Mouse (Mus musculus): ENCODE data around the gene Emc6. TPM values are rescaled to one million over a fixed set of nuclear protein-coding genes. Genes with fewer than 3 reads are reported as not detected.

The Emc6 gene
- polyA plus RNA-seq, 1 experiment from 2014 or later: 145 TPM

GRCm38 (mm10) chr11:73187231-73187630 is 10.4 kb upstream of the Emc6 start:
- Histone ChIP-seq H3K9ac (ENCODE audit: low read depth, low read length) (no peak overlapping the region), H3K36me3 (ENCODE audit: control insufficient read depth, insufficient read depth, low read length) (peaks cover 18% of the 10 kb centered on the region; the same call in 1 of the 2 replicates), H3K4me3 (ENCODE audit: low read length) (no peak overlapping the region), H3K27ac (ENCODE audit: low read depth, low read length) (no peak overlapping the region), H3K4me2 (ENCODE audit: low read length) (no peak overlapping the region), H3K9me3 (ENCODE audit: control insufficient read depth, low read length) (no peaks in the 10 kb centered on the region), H3K27me3 (replicated peaks; ENCODE audit: control insufficient read depth, insufficient read depth, low read length) (no peaks in the 10 kb centered on the region), H3K4me1 (ENCODE audit: control insufficient read depth, insufficient read depth, low read depth, low read length) (no peaks in the 10 kb centered on the region)
- no peak for ATAC-seq
- WGBS: 95% methylated on average over 6 of the region's 6 CpGs

- WGBS: 93% methylated on average over 10 of the region's 10 CpGs
- Histone ChIP-seq H3K27me3 (replicated peaks; ENCODE audit: control insufficient read depth, insufficient read depth, low read length) (no peaks in the 10 kb centered on the region), H3K36me3 (ENCODE audit: control insufficient read depth, insufficient read depth, low read length) (peaks cover 14% of the 10 kb centered on the region; the same call in 1 of the 2 replicates), H3K9ac (ENCODE audit: low read depth, low read length) (no peak overlapping the region), H3K9me3 (ENCODE audit: control insufficient read depth, low read length) (no peaks in the 10 kb centered on the region), H3K4me2 (ENCODE audit: low read length) (no peak overlapping the region), H3K4me1 (ENCODE audit: control insufficient read depth, insufficient read depth, low read depth, low read length) (no peaks in the 10 kb centered on the region), H3K27ac (ENCODE audit: low read depth, low read length) (no peak overlapping the region), H3K4me3 (ENCODE audit: low read length) (no peak overlapping the region)
- ATAC-seq: no peak
Measured at GRCm38 (mm10) chr11:73185872-73186615, 9.2 kb upstream of the Emc6 start.

GRCm38 (mm10) chr11:73177895-73178294 is 1.1 kb upstream of the Emc6 start:
- peaks cover 24% of the 10 kb centered on the region for H3K4me1 ChIP-seq (ENCODE audit: control insufficient read depth, insufficient read depth, low read depth, low read length)
- no peaks in the 10 kb centered on the region for H3K27me3 ChIP-seq (replicated peaks; ENCODE audit: control insufficient read depth, insufficient read depth, low read length)
- H3K9me3 ChIP-seq (ENCODE audit: control insufficient read depth, low read length): no peaks in the 10 kb centered on the region
- no peak for ATAC-seq
- peak overlapping the region; percentile 75 for H3K4me2 ChIP-seq (ENCODE audit: low read length)
- H3K27ac ChIP-seq (ENCODE audit: low read depth, low read length): peak overlapping the region; percentile 85
- peaks cover 6% of the 10 kb centered on the region; the same call in 1 of the 2 replicates for H3K36me3 ChIP-seq (ENCODE audit: control insufficient read depth, insufficient read depth, low read length)
- WGBS: 4% methylated on average over 2 of the region's 2 CpGs
- peak overlapping the region; percentile 94 for H3K4me3 ChIP-seq (ENCODE audit: low read length)
- peak overlapping the region; percentile 83 for H3K9ac ChIP-seq (ENCODE audit: low read depth, low read length)

GRCm38 (mm10) chr11:73177509-73177875 is 655 bp upstream of the Emc6 start:
- Histone ChIP-seq H3K9ac (ENCODE audit: low read depth, low read length) (peak overlapping the region; percentile 83), H3K4me3 (ENCODE audit: low read length) (peak overlapping the region; percentile 94), H3K4me1 (ENCODE audit: control insufficient read depth, insufficient read depth, low read depth, low read length) (peaks cover 24% of the 10 kb centered on the region), H3K27ac (ENCODE audit: low read depth, low read length) (peak overlapping the region; percentile 85), H3K36me3 (ENCODE audit: control insufficient read depth, insufficient read depth, low read length) (peaks cover 6% of the 10 kb centered on the region; the same call in 1 of the 2 replicates), H3K9me3 (ENCODE audit: control insufficient read depth, low read length) (no peaks in the 10 kb centered on the region), H3K4me2 (ENCODE audit: low read length) (peak overlapping the region; percentile 75), H3K27me3 (replicated peaks; ENCODE audit: control insufficient read depth, insufficient read depth, low read length) (no peaks in the 10 kb centered on the region)
- no peak; the same call in 1 of the 2 replicates for ATAC-seq
- under 1% methylated on average over 27 of the region's 28 CpGs for WGBS

GRCm38 (mm10) chr11:73176186-73176585 is 651 bp downstream of the Emc6 start:
- Histone ChIP-seq H3K36me3 (ENCODE audit: control insufficient read depth, insufficient read depth, low read length) (peaks cover 6% of the 10 kb centered on the region; the same call in 1 of the 2 replicates), H3K27ac (ENCODE audit: low read depth, low read length) (peak overlapping the region; percentile 85), H3K4me3 (ENCODE audit: low read length) (peak overlapping the region; percentile 94), H3K9me3 (ENCODE audit: control insufficient read depth, low read length) (no peaks in the 10 kb centered on the region), H3K4me1 (ENCODE audit: control insufficient read depth, insufficient read depth, low read depth, low read length) (peaks cover 27% of the 10 kb centered on the region), H3K27me3 (replicated peaks; ENCODE audit: control insufficient read depth, insufficient read depth, low read length) (no peaks in the 10 kb centered on the region), H3K4me2 (ENCODE audit: low read length) (peak overlapping the region; percentile 60), H3K9ac (ENCODE audit: low read depth, low read length) (peak overlapping the region; percentile 93)
- under 1% methylated on average over 15 of the region's 15 CpGs for WGBS
- no peak for ATAC-seq

GRCm38 (mm10) chr11:73175612-73176011 is 1.2 kb downstream of the Emc6 start:
- Histone ChIP-seq H3K4me3 (ENCODE audit: low read length) (peak overlapping the region; percentile 94), H3K9me3 (ENCODE audit: control insufficient read depth, low read length) (no peaks in the 10 kb centered on the region), H3K27me3 (replicated peaks; ENCODE audit: control insufficient read depth, insufficient read depth, low read length) (no peaks in the 10 kb centered on the region), H3K9ac (ENCODE audit: low read depth, low read length) (no peak overlapping the region; the same call in 1 of the 2 replicates), H3K36me3 (ENCODE audit: control insufficient read depth, insufficient read depth, low read length) (peaks cover 6% of the 10 kb centered on the region; the same call in 1 of the 2 replicates), H3K4me2 (ENCODE audit: low read length) (peak overlapping the region; percentile 60), H3K4me1 (ENCODE audit: control insufficient read depth, insufficient read depth, low read depth, low read length) (peaks cover 27% of the 10 kb centered on the region), H3K27ac (ENCODE audit: low read depth, low read length) (no peak overlapping the region)
- WGBS: 45% methylated on average over 8 of the region's 8 CpGs
- ATAC-seq: no peak

GRCm38 (mm10) chr11:73172186-73172585 is 4.7 kb downstream of the Emc6 start:
- WGBS: 60% methylated on average over 5 of the region's 5 CpGs

GRCm38 (mm10) chr11:73169231-73169630 is 7.6 kb downstream of the Emc6 start:
- Histone ChIP-seq H3K27me3 (replicated peaks; ENCODE audit: control insufficient read depth, insufficient read depth, low read length) (no peaks in the 10 kb centered on the region), H3K36me3 (ENCODE audit: control insufficient read depth, insufficient read depth, low read length) (peaks cover 4% of the 10 kb centered on the region; the same call in 1 of the 2 replicates), H3K9me3 (ENCODE audit: control insufficient read depth, low read length) (no peaks in the 10 kb centered on the region), H3K4me1 (ENCODE audit: control insufficient read depth, insufficient read depth, low read depth, low read length) (peaks cover 3% of the 10 kb centered on the region; the same call in 1 of the 2 replicates), H3K4me3 (ENCODE audit: low read length) (no peak overlapping the region), H3K4me2 (ENCODE audit: low read length) (no peak overlapping the region), H3K27ac (ENCODE audit: low read depth, low read length) (no peak overlapping the region), H3K9ac (ENCODE audit: low read depth, low read length) (no peak overlapping the region)
- WGBS: 46% methylated on average over 4 of the region's 4 CpGs
- ATAC-seq: 0 out of 2 replicates have a peak, but pooled peaks have one; percentile 29

More at GRCm38 (mm10) chr11:73172186-73172585, 4.7 kb downstream of the Emc6 start:
- no peak overlapping the region for H3K4me2 ChIP-seq (ENCODE audit: low read length)
- H3K9me3 ChIP-seq (ENCODE audit: control insufficient read depth, low read length): no peaks in the 10 kb centered on the region
- H3K4me3 ChIP-seq (ENCODE audit: low read length): no peak overlapping the region
- ATAC-seq: no peak
- 0 out of 2 replicates have a peak overlapping the region, but pooled peaks have one; percentile 5 for H3K9ac ChIP-seq (ENCODE audit: low read depth, low read length)
- H3K27me3 ChIP-seq (replicated peaks; ENCODE audit: control insufficient read depth, insufficient read depth, low read length): no peaks in the 10 kb centered on the region
- peaks cover 6% of the 10 kb centered on the region; the same call in 1 of the 2 replicates for H3K36me3 ChIP-seq (ENCODE audit: control insufficient read depth, insufficient read depth, low read length)
- no peak overlapping the region for H3K27ac ChIP-seq (ENCODE audit: low read depth, low read length)
- peaks cover 17% of the 10 kb centered on the region for H3K4me1 ChIP-seq (ENCODE audit: control insufficient read depth, insufficient read depth, low read depth, low read length)

GRCm38 (mm10) chr11:73168576-73168975 is 8.3 kb downstream of the Emc6 start:
- Histone ChIP-seq H3K27me3 (replicated peaks; ENCODE audit: control insufficient read depth, insufficient read depth, low read length) (no peaks in the 10 kb centered on the region), H3K4me3 (ENCODE audit: low read length) (no peak overlapping the region), H3K4me2 (ENCODE audit: low read length) (no peak overlapping the region), H3K27ac (ENCODE audit: low read depth, low read length) (no peak overlapping the region), H3K4me1 (ENCODE audit: control insufficient read depth, insufficient read depth, low read depth, low read length) (peaks cover 3% of the 10 kb centered on the region; the same call in 1 of the 2 replicates), H3K36me3 (ENCODE audit: control insufficient read depth, insufficient read depth, low read length) (0 out of 2 replicates have a peak, but pooled peaks cover 3% of the 10 kb centered on the region), H3K9me3 (ENCODE audit: control insufficient read depth, low read length) (no peaks in the 10 kb centered on the region), H3K9ac (ENCODE audit: low read depth, low read length) (no peak overlapping the region)
- no peak for ATAC-seq
- 80% methylated on average over 6 of the region's 6 CpGs for WGBS

Data from hindbrain, embryonic 16.5 days (tissue).